Mouse (Mus musculus) splenic B cell, adult 2 months (primary cell): ENCODE data around the gene Sar1b.
"Not testable (repeated sequence)": the region's sequence is repeated elsewhere in the genome, so short reads cannot be mapped to it uniquely, and the experiment has no call there.

Experiments
- DNase-seq: peaks from one replicate; pipeline ENCODE4 v3.0.0-alpha.2; 2011; ENCODE audit warnings: low read depth, low spot score
- H3K27me3 ChIP-seq: 2 replicates; pipeline ENCODE4 v1.6.1; 2012; ENCODE audit warnings: mild to moderate bottlenecking, low read length, moderate library complexity, mixed read lengths; ENCODE audit not compliant: control insufficient read depth, poor library complexity, insufficient read depth, severe bottlenecking
- H3K36me3 ChIP-seq: 2 replicates; pipeline ENCODE4 v1.6.1; 2012; ENCODE audit warnings: mild to moderate bottlenecking, low read length, moderate library complexity, mixed read lengths; ENCODE audit not compliant: control insufficient read depth, poor library complexity, insufficient read depth, severe bottlenecking

The Sar1b gene

GRCm38 (mm10) chr11:51759941-51760657, 3.4 kb upstream of the Sar1b start:
- no peak for DNase-seq
- no peaks in the 10 kb centered on the region for H3K27me3 ChIP-seq
- no peaks in the 10 kb centered on the region for H3K36me3 ChIP-seq

DNA sequence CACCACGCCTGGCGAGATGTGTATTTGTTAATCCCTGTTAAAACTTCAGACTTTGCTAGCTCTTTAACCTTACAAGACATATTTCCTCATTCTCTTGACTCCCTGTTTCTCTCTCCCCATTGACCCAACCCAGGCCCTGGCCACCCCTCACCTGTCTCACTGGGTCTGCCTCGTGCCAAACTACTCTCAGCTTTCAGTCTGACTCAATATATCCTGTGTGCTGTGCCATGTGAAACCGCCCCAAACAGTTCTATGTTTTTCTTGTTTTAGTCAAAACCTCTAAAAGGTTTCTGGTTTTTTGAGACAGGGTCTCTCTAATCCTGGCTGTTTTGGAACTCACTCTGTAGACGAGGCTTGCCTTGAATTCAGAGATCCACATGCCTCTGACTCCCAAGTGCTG, 2.2 kb upstream of the Sar1b start:
- no peaks in the 10 kb centered on the region for H3K36me3 ChIP-seq
- H3K27me3 ChIP-seq: no peaks in the 10 kb centered on the region
- DNase-seq: no peak

DNA sequence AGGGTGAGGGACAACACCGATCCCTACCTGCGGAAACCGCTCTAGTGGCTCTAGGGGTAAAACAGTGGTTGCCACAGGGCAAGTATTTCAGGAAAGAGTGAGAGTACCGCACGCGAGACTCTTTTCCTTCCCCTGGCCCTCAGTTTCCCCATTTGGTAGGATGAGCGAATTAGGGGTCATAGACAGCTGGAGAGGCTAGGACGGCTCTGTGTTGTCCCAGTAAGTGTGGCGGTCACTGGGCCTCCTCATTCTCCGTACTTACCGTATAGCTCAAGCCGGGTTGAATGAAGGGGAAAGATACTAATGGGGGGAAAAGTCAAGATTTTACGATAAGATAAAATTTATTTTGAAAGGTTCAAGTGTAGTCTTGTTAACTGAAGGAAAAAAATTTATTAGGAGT, 468 bp downstream of the Sar1b start:
- no peak for DNase-seq
- Histone ChIP-seq H3K27me3 (no peaks in the 10 kb centered on the region), H3K36me3 (no peaks in the 10 kb centered on the region)

GRCm38 (mm10) chr11:51764816-51765215, 1.3 kb downstream of the Sar1b start:
- Histone ChIP-seq H3K27me3 (no peaks in the 10 kb centered on the region), H3K36me3 (no peaks in the 10 kb centered on the region)
- DNase-seq: no peak

- DNase-seq: no peak
- Histone ChIP-seq H3K36me3 (no peaks in the 10 kb centered on the region), H3K27me3 (no peaks in the 10 kb centered on the region)
These were observed 4.2 kb downstream of the Sar1b start for GRCm38 (mm10) chr11:51767579-51768220.

- no peak for DNase-seq
- H3K27me3 ChIP-seq: no peaks in the 10 kb centered on the region
- no peaks in the 10 kb centered on the region for H3K36me3 ChIP-seq
These were observed 4.8 kb downstream of the Sar1b start for GRCm38 (mm10) chr11:51768296-51768695.

- H3K27me3 ChIP-seq: no peaks in the 10 kb centered on the region
- DNase-seq: no peak
- 0 out of 2 replicates have a peak, but pooled peaks cover 2% of the 10 kb centered on the region for H3K36me3 ChIP-seq
These were observed 12.0 kb downstream of the Sar1b start for GRCm38 (mm10) chr11:51775507-51775906.

DNA sequence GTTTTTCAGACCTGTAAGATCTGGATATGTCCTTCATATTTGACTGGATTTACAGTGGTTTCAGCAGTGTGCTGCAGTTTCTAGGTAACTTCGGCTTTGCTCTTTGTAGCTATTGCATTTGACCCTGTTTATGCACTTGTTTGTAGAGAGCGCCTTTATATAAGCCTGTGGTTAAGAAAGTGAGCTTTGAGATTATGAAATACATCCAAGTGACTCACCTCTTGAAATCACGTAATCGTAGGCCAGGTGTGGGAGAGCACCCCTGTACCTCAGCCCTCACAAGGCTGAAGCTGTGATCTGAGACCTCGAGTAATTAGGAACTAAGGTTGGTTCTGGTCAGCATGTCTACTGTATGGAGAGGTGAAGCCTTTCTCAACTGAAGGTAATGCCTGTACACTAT, 14.0 kb downstream of the Sar1b start:
- peaks cover 10% of the 10 kb centered on the region; the same call in 1 of the 2 replicates for H3K36me3 ChIP-seq
- DNase-seq: no peak

GRCm38 (mm10) chr11:51780773-51781267, 17.3 kb downstream of the Sar1b start:
- Histone ChIP-seq H3K27me3 (no peaks in the 10 kb centered on the region), H3K36me3 (peaks cover 17% of the 10 kb centered on the region)
- no peak for DNase-seq

More for the DNA sequence above, 14.0 kb downstream of the Sar1b start:
- H3K27me3 ChIP-seq: no peaks in the 10 kb centered on the region

DNA sequence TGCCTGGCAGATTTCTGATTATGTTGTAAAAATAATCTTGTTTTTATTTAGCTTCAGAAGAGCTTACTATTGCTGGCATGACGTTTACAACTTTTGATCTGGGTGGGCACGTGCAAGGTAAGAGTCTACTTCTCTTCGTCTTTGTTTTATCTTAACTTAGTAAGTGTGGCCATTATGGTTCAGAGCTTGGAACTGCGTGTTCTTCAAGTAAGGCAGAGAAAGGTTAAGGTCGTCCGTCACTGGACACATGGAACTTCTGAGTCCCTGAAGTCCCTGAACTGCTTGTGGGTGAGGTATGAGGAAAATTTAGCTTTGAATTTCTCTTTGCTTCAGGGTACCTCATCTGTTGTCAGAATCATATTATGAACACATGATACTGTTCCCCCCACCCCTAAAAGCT, 19.2 kb downstream of the Sar1b start:
- Histone ChIP-seq H3K27me3 (no peaks in the 10 kb centered on the region), H3K36me3 (peaks cover 17% of the 10 kb centered on the region)
- DNase-seq: no peak

- DNase-seq: peak; percentile 55
These were observed 22.4 kb downstream of the Sar1b start for GRCm38 (mm10) chr11:51785926-51786325.

GRCm38 (mm10) chr11:51789735-51790134, 26.2 kb downstream of the Sar1b start:
- H3K36me3 ChIP-seq: peaks cover 17% of the 10 kb centered on the region
- DNase-seq, H3K27me3 ChIP-seq: not testable (repeated sequence)

More at GRCm38 (mm10) chr11:51785926-51786325, 22.4 kb downstream of the Sar1b start:
- no peaks in the 10 kb centered on the region for H3K27me3 ChIP-seq
- peaks cover 23% of the 10 kb centered on the region for H3K36me3 ChIP-seq

DNA sequence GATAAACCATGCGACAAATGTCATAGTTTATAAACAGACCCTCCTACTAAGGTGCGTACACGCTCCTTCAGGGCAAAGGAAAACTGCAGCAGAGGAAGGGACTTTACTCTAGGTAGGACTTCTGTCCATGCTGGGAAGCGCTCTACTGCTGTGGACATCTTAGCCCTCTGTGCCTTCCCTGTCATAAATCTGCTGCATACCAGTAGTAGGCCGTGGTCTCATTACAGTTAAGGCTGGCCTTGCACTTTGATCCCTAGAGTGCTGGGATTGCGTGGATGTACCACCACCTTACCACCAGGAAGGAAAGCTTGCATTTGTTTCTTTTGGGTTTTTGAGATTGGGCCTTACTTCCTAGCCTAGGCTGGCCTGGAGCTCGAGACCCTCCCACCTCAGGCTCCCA, 27.2 kb downstream of the Sar1b start:
- Histone ChIP-seq H3K27me3 (no peaks in the 10 kb centered on the region), H3K36me3 (peaks cover 13% of the 10 kb centered on the region)
- no peak for DNase-seq

DNA sequence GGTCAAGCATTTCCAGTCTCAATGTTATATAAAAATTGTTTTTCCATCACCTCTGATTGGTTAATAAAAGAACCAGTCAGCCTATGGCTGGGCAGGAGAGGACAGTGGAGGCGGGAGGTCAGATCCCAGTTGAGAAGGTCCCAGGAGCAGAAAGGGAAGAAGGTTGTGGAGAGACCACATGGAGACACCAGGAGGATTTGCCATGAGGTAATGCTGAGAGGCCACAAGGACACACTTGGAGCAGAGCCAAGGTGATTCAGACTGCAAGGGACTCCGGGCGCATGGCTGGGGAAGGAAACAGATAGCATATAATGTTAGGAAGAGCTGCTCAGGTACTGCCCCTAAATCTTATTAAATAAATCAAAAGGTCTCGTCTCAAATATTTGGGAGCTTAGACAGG, 32.8 kb downstream of the Sar1b start:
- H3K36me3 ChIP-seq: peaks cover under 1% of the 10 kb centered on the region
- DNase-seq: no peak
- H3K27me3 ChIP-seq: no peaks in the 10 kb centered on the region

DNA sequence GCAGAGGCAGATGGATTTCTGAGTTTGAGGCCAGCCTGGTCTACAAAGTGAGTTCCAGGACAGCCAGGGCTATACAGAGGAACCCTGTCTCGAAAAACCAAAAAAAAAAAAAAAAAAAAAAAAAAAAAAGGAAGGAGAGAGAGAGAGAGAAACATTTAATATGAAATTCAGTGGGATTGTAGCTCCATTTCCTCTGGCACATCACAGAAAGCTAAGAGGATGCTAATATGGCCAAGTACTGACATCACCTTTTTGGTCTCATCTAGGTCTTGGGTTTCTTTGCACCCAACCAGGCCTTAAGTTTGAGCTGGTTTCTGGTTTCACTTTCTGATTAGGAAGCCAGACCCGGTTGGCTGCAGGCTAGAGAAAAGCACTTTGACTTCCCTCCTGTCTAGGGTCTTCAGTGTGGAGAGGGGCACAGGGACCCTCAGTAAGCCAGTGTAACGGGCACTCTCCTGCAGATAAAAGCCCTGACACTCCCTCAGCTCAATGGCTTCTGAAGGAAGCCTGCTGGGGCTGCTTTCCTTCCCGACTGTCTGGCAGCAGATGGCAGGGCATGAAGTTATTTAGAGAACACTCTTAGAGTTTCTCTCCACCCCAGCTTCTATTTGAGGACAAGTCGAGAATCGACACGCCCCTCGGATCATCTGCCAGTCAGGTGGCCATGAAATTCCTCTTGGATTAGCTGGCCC, 37.3 kb downstream of the Sar1b start:
- H3K36me3 ChIP-seq: no peaks in the 10 kb centered on the region
- H3K27me3 ChIP-seq: no peaks in the 10 kb centered on the region
- DNase-seq: peak; percentile 50
